Mouse (Mus musculus): ENCODE results near the gene Gm6356. TPM values are rescaled to one million over a fixed set of nuclear protein-coding genes. Genes with fewer than 3 reads are reported as not detected.
"Not testable (repeated sequence)": the region's sequence is repeated elsewhere in the genome, so short reads cannot be mapped to it uniquely, and the experiment has no call there.

Gm6356 gene
- total RNA-seq (2014; rRNA removed; ENCODE audit: low replicate concordance) = not detected in 2 replicates
- polyA plus RNA-seq (2015; fragmentation: Nextera tagmentation; extraction: Ambion mirVana) = not detected in 2 replicates

DNA sequence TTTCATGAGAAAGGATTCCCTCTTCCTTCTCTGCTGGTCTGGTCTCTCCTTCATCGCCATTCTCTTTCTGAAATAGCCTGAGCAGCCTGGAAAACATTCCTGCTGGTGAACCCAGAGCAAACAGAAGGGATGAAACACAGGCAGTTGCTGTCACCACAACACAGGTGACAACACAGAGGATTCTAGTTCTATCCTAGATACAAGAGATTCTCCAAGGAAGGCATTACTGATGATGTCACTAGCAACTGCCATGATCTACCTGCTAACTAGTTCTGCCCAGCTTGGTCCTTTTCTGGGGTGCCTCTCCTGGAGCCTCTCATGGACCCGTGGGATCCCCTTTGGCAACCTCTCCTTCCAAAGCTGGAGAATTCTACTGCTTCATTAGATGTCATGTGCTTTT lies at the start of gene Gm6356:
Gene Gm6356, minus strand, starts transcription at position 101 of the 400 bp plus-strand sequence.
- not testable (repeated sequence) for H3K9ac ChIP-seq (replicated peaks; ENCODE audit: low read depth, low read length); DNase-seq (ENCODE audit: low spot score); H3K36me3 ChIP-seq (replicated peaks; ENCODE audit: control insufficient read depth, insufficient read depth, low read length); H3K27me3 ChIP-seq (ENCODE audit: control insufficient read depth, insufficient read depth, low read length); ATAC-seq (ENCODE audit: insufficient read depth, low read depth); H3K27ac ChIP-seq (ENCODE audit: low read depth); H3K4me3 ChIP-seq (ENCODE audit: low read depth, low read length); H3K4me2 ChIP-seq (ENCODE audit: low read depth, low read length); H3K9me3 ChIP-seq (replicated peaks; ENCODE audit: control insufficient read depth, low read length); H3K4me1 ChIP-seq (ENCODE audit: control insufficient read depth, insufficient read depth)
- WGBS = 26% methylated on average over 1 of the region's 2 CpGs

Other genes with a start within 250 kb of the Gm6356 start
- 3.7 and 7.0 TPM in 2 replicates for gene Gm3636, start 231.5 kb downstream of the Gm6356 start, total RNA-seq (2014; rRNA removed; ENCODE audit: low replicate concordance)
- 2.1 and 3.0 TPM in 2 replicates for gene Gm3636, start 231.5 kb downstream of the Gm6356 start, polyA plus RNA-seq (2015; fragmentation: Nextera tagmentation; extraction: Ambion mirVana)
- gene Gm8362, start 199.4 kb downstream of the Gm6356 start, total RNA-seq (2014; rRNA removed; ENCODE audit: low replicate concordance) = not detected in 2 replicates
- gene Gm8362, start 199.4 kb downstream of the Gm6356 start, polyA plus RNA-seq (2015; fragmentation: Nextera tagmentation; extraction: Ambion mirVana) = not detected in 2 replicates
- not detected in 2 replicates for gene Gm3642, start 133.5 kb downstream of the Gm6356 start, total RNA-seq (2014; rRNA removed; ENCODE audit: low replicate concordance)
- not detected in 2 replicates for gene Gm3642, start 133.5 kb downstream of the Gm6356 start, polyA plus RNA-seq (2015; fragmentation: Nextera tagmentation; extraction: Ambion mirVana)
- gene Gm3667, start 83.9 kb downstream of the Gm6356 start, total RNA-seq (2014; rRNA removed; ENCODE audit: low replicate concordance) = not detected in 2 replicates
- gene Gm3667, start 83.9 kb downstream of the Gm6356 start, polyA plus RNA-seq (2015; fragmentation: Nextera tagmentation; extraction: Ambion mirVana) = 0.27 and 0.40 TPM in 2 replicates
- gene Gm10406, start 53.6 kb upstream of the Gm6356 start, total RNA-seq (2014; rRNA removed; ENCODE audit: low replicate concordance) = not detected in 2 replicates
- 0.08 and 0.16 TPM in 2 replicates for gene Gm10406, start 53.6 kb upstream of the Gm6356 start, polyA plus RNA-seq (2015; fragmentation: Nextera tagmentation; extraction: Ambion mirVana)
- gene Gm3685, start 71.2 kb upstream of the Gm6356 start, total RNA-seq (2014; rRNA removed; ENCODE audit: low replicate concordance) = not detected in 2 replicates
- gene Gm3685, start 71.2 kb upstream of the Gm6356 start, polyA plus RNA-seq (2015; fragmentation: Nextera tagmentation; extraction: Ambion mirVana) = not detected in 2 replicates
- 2.4 TPM in 1 of 2 replicates, not detected in the other for gene Gm3696, start 126.8 kb upstream of the Gm6356 start, total RNA-seq (2014; rRNA removed; ENCODE audit: low replicate concordance)
- 0.37 and 0.70 TPM in 2 replicates for gene Gm3696, start 126.8 kb upstream of the Gm6356 start, polyA plus RNA-seq (2015; fragmentation: Nextera tagmentation; extraction: Ambion mirVana)
- gene Gm6676, start 151.6 kb upstream of the Gm6356 start, total RNA-seq (2014; rRNA removed; ENCODE audit: low replicate concordance) = not detected in 2 replicates
- not detected in 2 replicates for gene Gm6676, start 151.6 kb upstream of the Gm6356 start, polyA plus RNA-seq (2015; fragmentation: Nextera tagmentation; extraction: Ambion mirVana)
- 0.08 and 0.31 TPM in 2 replicates for gene Gm3512, start 200.7 kb upstream of the Gm6356 start, total RNA-seq (2014; rRNA removed; ENCODE audit: low replicate concordance)
- gene Gm3512, start 200.7 kb upstream of the Gm6356 start, polyA plus RNA-seq (2015; fragmentation: Nextera tagmentation; extraction: Ambion mirVana) = 1.2 and 1.6 TPM in 2 replicates
- gene Gm16434, start 220.7 kb upstream of the Gm6356 start, total RNA-seq (2014; rRNA removed; ENCODE audit: low replicate concordance) = not detected in 2 replicates
- gene Gm16434, start 220.7 kb upstream of the Gm6356 start, polyA plus RNA-seq (2015; fragmentation: Nextera tagmentation; extraction: Ambion mirVana) = not detected in 2 replicates